Mouse (Mus musculus) CH12.LX (cell line): ENCODE results near the gene Kcnn1. TPM values are rescaled to one million over a fixed set of nuclear protein-coding genes. Genes with fewer than 3 reads are reported as not detected.

Source experiments
- DNase-seq: peaks from one replicate; pipeline ENCODE4 v3.0.0-alpha.2; 2013; ENCODE audit errors: extremely low read depth
- H3K27ac ChIP-seq: 2 replicates; pipeline ENCODE4 v1.5.1; 2012; ENCODE audit warnings: low read depth, mild to moderate bottlenecking, control low read depth, moderate library complexity; ENCODE audit not compliant: insufficient read depth
- H3K27me3 ChIP-seq: replicated peaks from 2 replicates; pipeline ENCODE3; 2012; ENCODE audit warnings: inconsistent platforms
- H3K36me3 ChIP-seq, 2 experiments: replicated peaks in 1 of 2; 2 replicates each; pipeline versions ENCODE3 to v1.6.1; 2012; ENCODE audit warnings: inconsistent platforms in 1 of 2, low read length in 1 of 2, mild to moderate bottlenecking in 1 of 2, mixed read lengths in 1 of 2, moderate library complexity in 1 of 2; ENCODE audit not compliant: control insufficient read depth in 1 of 2, insufficient read depth in 1 of 2
- H3K4me1 ChIP-seq, 2 experiments: 2 replicates each; pipeline ENCODE4 v1.6.1; 2012; ENCODE audit warnings: inconsistent platforms in 1 of 2, moderate library complexity in 1 of 2; ENCODE audit not compliant: insufficient read depth in 2 of 2, control insufficient read depth in 1 of 2
- H3K4me2 ChIP-seq: 2 replicates; pipeline ENCODE4 v1.6.1; 2012; ENCODE audit warnings: low read depth, mild to moderate bottlenecking, control low read depth; ENCODE audit not compliant: poor library complexity, insufficient read depth, severe bottlenecking
- H3K4me3 ChIP-seq, 3 experiments: fragments of 150-350 bp in 1 of 3; sonication (generic) in 1 of 3; replicated peaks in 1 of 3; 2 replicates each; pipeline versions ENCODE3 to v1.5.1; 2011 to 2012; ENCODE audit warnings: low read depth in 2 of 3, low read length in 2 of 3, mild to moderate bottlenecking in 2 of 3, moderate library complexity in 2 of 3, control low read depth in 1 of 3, improper control_type of control experiment in 1 of 3, inconsistent platforms in 1 of 3, mixed read lengths in 1 of 3; ENCODE audit not compliant: poor library complexity in 1 of 3
- H3K79me2 ChIP-seq: replicated peaks from 2 replicates; pipeline ENCODE4 v1.6.1; 2012; ENCODE audit warnings: mild to moderate bottlenecking, moderate library complexity; ENCODE audit not compliant: control insufficient read depth, poor library complexity, insufficient read depth, severe bottlenecking; ENCODE audit errors: extremely low read depth
- H3K9ac ChIP-seq: 2 replicates; pipeline ENCODE4 v1.6.1; 2012; ENCODE audit warnings: low read depth, mild to moderate bottlenecking, control low read depth, moderate library complexity; ENCODE audit not compliant: insufficient read depth
- H3K9me3 ChIP-seq: replicated peaks from 2 replicates; pipeline ENCODE3; 2012; ENCODE audit warnings: low read length, inconsistent platforms, mixed read lengths
- BHLHE40 ChIP-seq: IDR thresholded peaks from 2 replicates; pipeline ENCODE4 v1.6.1; 2011; ENCODE audit warnings: mild to moderate bottlenecking, low read depth, low read length, improper control_type of control experiment
- CTCF ChIP-seq, 2 experiments: IDR thresholded peaks in 1 of 2; conservative IDR thresholded peaks in 1 of 2; 2 replicates each; pipeline ENCODE4 v1.5.1; 2011 to 2012; ENCODE audit warnings: low read depth in 2 of 2, low read length in 2 of 2, improper control_type of control experiment in 1 of 2, inconsistent platforms in 1 of 2, mild to moderate bottlenecking in 1 of 2, moderate library complexity in 1 of 2
- EP300 ChIP-seq: IDR thresholded peaks from 2 replicates; pipeline ENCODE4 v1.6.1; 2011; ENCODE audit warnings: low read length, improper control_type of control experiment
- HCFC1 ChIP-seq: IDR thresholded peaks from 2 replicates; pipeline ENCODE4 v1.6.1; 2012; ENCODE audit warnings: low read depth, mild to moderate bottlenecking, inconsistent platforms, low read length, improper control_type of control experiment
- JUN ChIP-seq: IDR thresholded peaks from 2 replicates; pipeline ENCODE4 v1.6.1; 2011; ENCODE audit warnings: low read depth, mild to moderate bottlenecking, low read length, improper control_type of control experiment, moderate library complexity; ENCODE audit not compliant: insufficient read depth
- JUND ChIP-seq: conservative IDR thresholded peaks from 2 replicates; pipeline ENCODE4 v1.6.1; 2011; ENCODE audit warnings: low read depth, low read length, improper control_type of control experiment
- KAT2A ChIP-seq: IDR thresholded peaks from 2 replicates; pipeline ENCODE4 v1.6.1; 2012; ENCODE audit warnings: low read length, improper control_type of control experiment, inconsistent platforms; ENCODE audit not compliant: insufficient replicate concordance
- MAFK ChIP-seq: IDR thresholded peaks from 2 replicates; pipeline ENCODE4 v1.6.1; 2011; ENCODE audit warnings: low read length, improper control_type of control experiment; ENCODE audit not compliant: insufficient replicate concordance
- MAZ ChIP-seq: IDR thresholded peaks from 2 replicates; pipeline ENCODE4 v1.6.1; 2012; ENCODE audit warnings: low read depth, mild to moderate bottlenecking, inconsistent platforms, low read length, improper control_type of control experiment, moderate library complexity
- MEF2A ChIP-seq: IDR thresholded peaks from 2 replicates; pipeline ENCODE4 v1.6.1; 2014; ENCODE audit warnings: low read depth, mild to moderate bottlenecking, inconsistent platforms, low read length, improper control_type of control experiment, borderline replicate concordance
- NRF1 ChIP-seq: IDR thresholded peaks from 2 replicates; pipeline ENCODE4 v1.6.1; 2014; ENCODE audit warnings: low read depth, mild to moderate bottlenecking, inconsistent platforms, low read length, improper control_type of control experiment, moderate library complexity
- POLR2AphosphoS2 ChIP-seq: IDR thresholded peaks from 2 replicates; pipeline ENCODE4 v1.6.1; 2011; ENCODE audit warnings: low read depth, low read length, improper control_type of control experiment
- RAD21 ChIP-seq: IDR thresholded peaks from 2 replicates; pipeline ENCODE4 v1.6.1; 2011; ENCODE audit warnings: low read depth, mild to moderate bottlenecking, low read length, improper control_type of control experiment, moderate library complexity
- RCOR1 ChIP-seq: conservative IDR thresholded peaks from 2 replicates; pipeline ENCODE4 v1.6.1; 2012; ENCODE audit warnings: low read depth, mild to moderate bottlenecking, inconsistent platforms, low read length, improper control_type of control experiment
- SMC3 ChIP-seq: IDR thresholded peaks from 2 replicates; pipeline ENCODE4 v1.6.1; 2011; ENCODE audit warnings: low read depth, low read length, improper control_type of control experiment
- TCF12 ChIP-seq: IDR thresholded peaks from 2 replicates; pipeline ENCODE4 v1.6.1; 2014; ENCODE audit warnings: low read depth, mild to moderate bottlenecking, inconsistent platforms, low read length, improper control_type of control experiment
- UBTF ChIP-seq: IDR thresholded peaks from 2 replicates; pipeline ENCODE4 v1.6.1; 2012; ENCODE audit warnings: low read depth, mild to moderate bottlenecking, inconsistent platforms, low read length, improper control_type of control experiment, moderate library complexity
- USF2 ChIP-seq: conservative IDR thresholded peaks from 2 replicates; pipeline ENCODE4 v1.6.1; 2011; ENCODE audit warnings: low read depth, low read length, improper control_type of control experiment
- ZNF384 ChIP-seq: IDR thresholded peaks from 2 replicates; pipeline ENCODE4 v1.6.1; 2012; ENCODE audit warnings: low read depth, low read length, improper control_type of control experiment, inconsistent platforms
- dilution Hi-C: fragments of 300-500 bp; cut with MboI; formaldehyde crosslinking; loops from 2 replicates; pipeline ENCODE4 v1.14.3; 2020; ENCODE audit warnings: low sequenced_read_pairs; ENCODE audit not compliant: extremely low pct_unique_long_range_greater_than_20kb, extremely low pct_ligation_motif_present
- in situ Hi-C: fragments of 300-500 bp; cut with MboI; formaldehyde crosslinking; loops from 3 replicates; pipeline ENCODE4 v1.14.3; 2019; ENCODE audit warnings: low sequenced_read_pairs, low pct_ligation_motif_present, low pct_unique_long_range_greater_than_20kb, mixed read lengths
- polyA plus RNA-seq: library from polyadenylated mRNA; unstranded; fragments of >175 nt; gene quantifications from 2 replicates; pipeline ENCODE4 v1.2.1, GENCODE M21; 2012; ENCODE audit warnings: low read depth; ENCODE audit not compliant: insufficient read length
- total RNA-seq, 2 experiments: library from RNA; depleted of rRNA; stranded (reverse); fragments of 300-350 nt in 1 of 2; fragments of >200 nt in 1 of 2; gene quantifications; 2 replicates each; pipeline ENCODE4 v1.2.3; 2012 to 2014

Gene Kcnn1
- total and polyA plus RNA-seq, 3 experiments, result 0.21 TPM; not detected in 2

GRCm38 (mm10) chr8:70846371-70847154 lies 16.5 kb downstream of the Kcnn1 start:
- Histone ChIP-seq H3K27me3 (peaks cover 81% of the 10 kb centered on the region), H3K9me3 (no peaks in the 10 kb centered on the region), H3K4me3 (no peak overlapping the region), H3K36me3 (no peaks in the 10 kb centered on the region), H3K4me1 (peaks cover 0 to 12% of the 10 kb centered on the region in 2 experiments; a peak in 2 of 4 replicates), H3K79me2 (no peaks in the 10 kb centered on the region), H3K9ac (no peak overlapping the region), H3K27ac (no peak overlapping the region), H3K4me2 (no peak overlapping the region)
- dilution Hi-C loops, result no loop called here
- DNase-seq, result peak; percentile 64
- TF ChIP-seq KAT2A (no peak), CTCF (conservative IDR thresholded peaks at IDR 0.05 in 1 of 2, IDR thresholded peaks at IDR 0.05 in 1 of 2; ENCODE audit: low read depth in 2 of 2, low read length in 2 of 2) (peak in 1 of 2 experiments; percentile 75; a peak in 2 of 4 replicates), RAD21 (peak; percentile 35), MAFK (no peak), MAZ (no peak), SMC3 (peak; percentile 48; the same call in 1 of the 2 replicates), BHLHE40 (no peak), TCF12 (peak; percentile 53; the same call in 1 of the 2 replicates), JUND (no peak), POLR2AphosphoS2 (no peak)
- in situ Hi-C loops, result loop anchor here (10.0 kb wide), 1 partner anchor 132 kb away; the partner anchor contains the start of gene Gm3336

GRCm38 (mm10) chr8:70845108-70845507 lies 17.9 kb downstream of the Kcnn1 start:
- no peak overlapping the region for H3K27ac ChIP-seq
- no peaks in the 10 kb centered on the region for H3K9me3 ChIP-seq
- DNase-seq, result no peak
- dilution Hi-C loops (no loop called here), in situ Hi-C loops (loop anchor here (10.0 kb wide), 1 partner anchor 130 kb away; the partner anchor contains the start of gene Gm3336)
- peaks cover 0 to 21% of the 10 kb centered on the region in 2 experiments; a peak in 2 of 4 replicates for H3K4me1 ChIP-seq
- TF ChIP-seq ZNF384, result no peak
- no peak for TF ChIP-seq POLR2AphosphoS2
- TF ChIP-seq NRF1, result no peak
- TF ChIP-seq UBTF, result no peak
- no peak for TF ChIP-seq RCOR1
- no peak for TF ChIP-seq CTCF (conservative IDR thresholded peaks at IDR 0.05 in 1 of 2, IDR thresholded peaks at IDR 0.05 in 1 of 2; ENCODE audit: low read depth in 2 of 2, low read length in 2 of 2)
- TF ChIP-seq USF2, result no peak
- no peak for TF ChIP-seq HCFC1
- no peak for TF ChIP-seq MEF2A
- TF ChIP-seq TCF12, result no peak
- no peak for TF ChIP-seq EP300
- TF ChIP-seq JUN, result no peak
- no peak for TF ChIP-seq RAD21
- no peak for TF ChIP-seq JUND
- H3K36me3 ChIP-seq, result no peaks in the 10 kb centered on the region
- H3K27me3 ChIP-seq, result peaks cover 67% of the 10 kb centered on the region
- H3K9ac ChIP-seq, result no peak overlapping the region
- H3K79me2 ChIP-seq, result no peaks in the 10 kb centered on the region
- H3K4me3 ChIP-seq, result no peak overlapping the region
- H3K4me2 ChIP-seq, result no peak overlapping the region
